Mouse (Mus musculus) ES-Bruce4 (cell line): ENCODE data around the gene Cldn1.

Experiments
- CTCF ChIP-seq: IDR thresholded peaks from one replicate; pipeline ENCODE4 v1.8.1; 2011; ENCODE audit warnings: low read depth, low read length
- EP300 ChIP-seq: IDR thresholded peaks from 2 replicates; pipeline ENCODE4 v1.6.1; 2011; ENCODE audit warnings: low read depth, low read length; ENCODE audit not compliant: insufficient read depth
- POLR2A ChIP-seq: IDR thresholded peaks from one replicate; pipeline ENCODE4 v1.8.1; 2011; ENCODE audit warnings: low read length; ENCODE audit not compliant: insufficient read depth

- TF ChIP-seq POLR2A (no peak), CTCF (no peak), EP300 (no peak)
These were observed 20.9 kb downstream of the Cldn1 start for GRCm38 (mm10) chr16:26350786-26351185.
